Mouse (Mus musculus) ES-Bruce4 (cell line): Measurements from ENCODE around the gene Mapk7.

Source experiments
- CTCF ChIP-seq: IDR thresholded peaks from one replicate; pipeline ENCODE4 v1.8.1; 2011; ENCODE audit warnings: low read depth, low read length
- POLR2A ChIP-seq: IDR thresholded peaks from one replicate; pipeline ENCODE4 v1.8.1; 2011; ENCODE audit warnings: low read length; ENCODE audit not compliant: insufficient read depth

GRCm38 (mm10) chr11:61536952-61537351 lies 42.7 kb upstream of the Mapk7 start:
- TF ChIP-seq POLR2A = no peak
- no peak for TF ChIP-seq CTCF
